Comparison of ENCODE assay signal across 8 mouse cellular contexts in genomic region chr5:24077739-24078306, GRCm38 (mm10). TPM values are rescaled to one million over a fixed set of nuclear protein-coding genes. Genes with fewer than 3 reads are reported as not detected.
DNase-seq lines count a peak whose midpoint lies in the region; ATAC-seq lines count a peak whose summit lies in the region.

No protein-coding gene starts in this region.

- no peaks in the 10 kb centered on the region for H3K36me3 ChIP-seq in heart, embryonic 13.5 days
- H3K36me3 ChIP-seq in liver, embryonic 11.5 days (ENCODE audit: control insufficient read depth, insufficient read depth, low read length) = no peaks in the 10 kb centered on the region

- peak overlapping the region; percentile 60 for H3K4me2 ChIP-seq in heart, embryonic 13.5 days
- H3K4me2 ChIP-seq in liver, embryonic 11.5 days = peak overlapping the region; percentile 50

- H3K9ac ChIP-seq in heart, embryonic 13.5 days = peak overlapping the region; percentile 54; the same call in 1 of the 2 replicates
- H3K9ac ChIP-seq in liver, embryonic 11.5 days (ENCODE audit: low read depth, low read length) = no peak overlapping the region

- H3K4me1 ChIP-seq in heart, embryonic 13.5 days = peaks cover 5% of the 10 kb centered on the region
- no peaks in the 10 kb centered on the region for H3K4me1 ChIP-seq in liver, embryonic 11.5 days (replicated peaks; ENCODE audit: control insufficient read depth, insufficient read depth, low read length)

- peak overlapping the region; percentile 46 for H3K4me3 ChIP-seq in heart, embryonic 13.5 days
- H3K4me3 ChIP-seq in liver, embryonic 11.5 days (ENCODE audit: low read depth, low read length) = no peak overlapping the region; the same call in 1 of the 2 replicates

- WGBS in heart, embryonic 13.5 days = 14% methylated on average over 7 of the region's 7 CpGs
- WGBS in liver, embryonic 11.5 days = 21% methylated on average over 7 of the region's 7 CpGs

- intact Hi-C loops in heart, postnatal 14 days (cut with DNase I) = loop anchor here (1.0 to 2.0 kb wide), 2 partner anchors 189 to 227 kb away; no protein-coding TSS in a partner anchor

- no peaks in the 10 kb centered on the region for H3K27me3 ChIP-seq in heart, embryonic 13.5 days (replicated peaks)
- H3K27me3 ChIP-seq in liver, embryonic 11.5 days (replicated peaks; ENCODE audit: control insufficient read depth, insufficient read depth, low read length) = no peaks in the 10 kb centered on the region

- no peak for ATAC-seq in heart, embryonic 13.5 days (ENCODE audit: extremely low read depth, insufficient number of reproducible peaks, low FRiP score, low TSS enrichment)
- no peak for ATAC-seq in liver, embryonic 11.5 days (replicated peaks; ENCODE audit: low FRiP score)

- DNase-seq in heart, postnatal 14 days = no peak
- peak; percentile 6 for DNase-seq in retina, embryonic 14.5 days (ENCODE audit: low spot score)
- DNase-seq in retina, postnatal 1 day = no peak
- no peak for DNase-seq in liver, embryonic 11.5 days (ENCODE audit: low spot score)
- no peak for DNase-seq in adrenal gland, adult 2 months
- no peak for DNase-seq in layer of hippocampus, postnatal 10 days (ENCODE audit: low spot score in 2 of 2)
- no peak for DNase-seq in layer of hippocampus, adult 11-12 months (ENCODE audit: low spot score)

- peak overlapping the region; percentile 34; the same call in 1 of the 2 replicates for H3K27ac ChIP-seq in heart, embryonic 13.5 days (replicated peaks)
- H3K27ac ChIP-seq in liver, embryonic 11.5 days (ENCODE audit: low read depth, low read length) = no peak overlapping the region

- H3K9me3 ChIP-seq in heart, embryonic 13.5 days = no peaks in the 10 kb centered on the region
- H3K9me3 ChIP-seq in liver, embryonic 11.5 days (ENCODE audit: control insufficient read depth, low read length) = no peaks in the 10 kb centered on the region

RNA-seq across cellular contexts. Expression of gene Klhl7, which starts 22.6 kb away (rescaled TPM):
- polyA plus RNA-seq in heart, embryonic 13.5 days (2015; fragmentation: Nextera tagmentation; extraction: Ambion mirVana) = 39.5 and 44.3 TPM in 2 replicates
- 10 to 100 TPM; 47.6 to 54.5 TPM for total RNA-seq in heart, postnatal 14 days (2021)
- 29.1 and 31.6 TPM in 2 replicates for polyA plus RNA-seq in liver, embryonic 11.5 days (2014; fragmentation: Nextera tagmentation; extraction: Ambion mirVana)
- 10 to 100 TPM; 31.4 to 37.6 TPM for total RNA-seq in adrenal gland, adult 2 months (2021)
- 0.79 and 0.91 TPM in 2 replicates for polyA plus RNA-seq in adrenal gland, adult 2 months (2012; rRNA removed)
- 100 to 1,000 TPM; 128 to 135 TPM for total RNA-seq in layer of hippocampus, postnatal 10 days (2021)

RNA-seq across cellular contexts. Expression of gene Fam126a, which starts 47.3 kb away (rescaled TPM):
- 32.6 and 33.9 TPM in 2 replicates for polyA plus RNA-seq in heart, embryonic 13.5 days (2015; fragmentation: Nextera tagmentation; extraction: Ambion mirVana)
- 10 to 100 TPM; 46.8 to 59.4 TPM for total RNA-seq in heart, postnatal 14 days (2021)
- 39.6 and 48.3 TPM in 2 replicates for polyA plus RNA-seq in liver, embryonic 11.5 days (2014; fragmentation: Nextera tagmentation; extraction: Ambion mirVana)
- total RNA-seq in adrenal gland, adult 2 months (2021) = 100 to 1,000 TPM in 1 of 2 experiments, 10 to 100 TPM in 1; 50.1 to 133 TPM
- polyA plus RNA-seq in adrenal gland, adult 2 months (2012; rRNA removed) = 9.2 and 14.5 TPM in 2 replicates
- 10 to 100 TPM; 38.9 to 40.4 TPM for total RNA-seq in layer of hippocampus, postnatal 10 days (2021)
